Mouse (Mus musculus) erythroblast, embryonic 14.5 days (primary cell): ENCODE results near the gene Nav2.

Experiments
- GATA1 ChIP-seq: IDR thresholded peaks from 2 replicates; pipeline ENCODE4 v1.6.1; 2012; ENCODE audit warnings: low read length, inconsistent platforms, mixed read lengths
- TAL1 ChIP-seq: IDR thresholded peaks from 3 replicates; pipeline ENCODE4 v1.6.1; 2012; ENCODE audit warnings: low read length, inconsistent platforms, mixed read lengths

DNA sequence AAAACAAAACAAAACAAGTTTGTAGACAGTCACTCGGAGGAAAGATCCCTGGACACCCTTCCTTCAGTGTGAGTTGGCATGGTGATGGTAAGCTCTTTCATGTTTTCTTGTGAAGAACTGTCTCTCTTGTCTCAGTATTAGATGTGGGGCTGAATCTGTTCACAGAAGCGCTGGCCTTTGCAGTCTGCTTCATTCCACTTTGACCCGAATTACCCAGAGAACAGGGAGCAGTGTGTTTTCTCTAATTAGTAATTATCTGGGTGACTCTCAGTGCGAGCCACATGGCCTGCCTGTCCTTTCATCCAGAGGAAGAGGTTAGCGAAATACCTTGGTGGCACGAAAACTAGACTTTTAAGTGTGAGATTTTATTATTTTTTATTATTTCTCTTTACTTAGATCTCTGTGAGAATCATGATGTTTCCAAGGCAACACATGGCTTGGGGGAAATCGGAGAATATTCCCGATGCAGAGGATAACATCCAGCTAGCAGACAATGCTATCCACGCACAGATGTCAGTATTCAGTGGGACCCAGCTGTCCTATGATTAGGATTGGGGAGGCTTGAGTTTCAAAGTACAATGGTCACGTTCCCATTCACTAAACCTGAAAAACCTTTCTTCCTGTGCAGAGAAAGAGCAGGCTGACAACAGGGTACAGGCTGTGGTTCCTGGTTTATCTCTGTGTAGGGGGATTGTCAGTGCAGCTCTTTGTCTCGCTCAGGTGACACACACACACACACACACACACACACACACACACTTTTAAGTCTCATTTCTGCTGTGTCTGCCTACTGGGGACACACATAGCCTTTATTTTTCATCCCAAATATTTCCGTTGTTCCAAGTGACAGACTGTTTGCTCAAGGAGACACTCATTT, 6.4 kb downstream of the Nav2 start:
- TF ChIP-seq TAL1 (no peak), GATA1 (no peak)
